Mouse (Mus musculus): Measurements from ENCODE around the gene Cd6. TPM values are rescaled to one million over a fixed set of nuclear protein-coding genes. Genes with fewer than 3 reads are reported as not detected.

Cd6 gene
- polyA plus RNA-seq, 1 experiment from 2014 or later = not detected

DNA sequence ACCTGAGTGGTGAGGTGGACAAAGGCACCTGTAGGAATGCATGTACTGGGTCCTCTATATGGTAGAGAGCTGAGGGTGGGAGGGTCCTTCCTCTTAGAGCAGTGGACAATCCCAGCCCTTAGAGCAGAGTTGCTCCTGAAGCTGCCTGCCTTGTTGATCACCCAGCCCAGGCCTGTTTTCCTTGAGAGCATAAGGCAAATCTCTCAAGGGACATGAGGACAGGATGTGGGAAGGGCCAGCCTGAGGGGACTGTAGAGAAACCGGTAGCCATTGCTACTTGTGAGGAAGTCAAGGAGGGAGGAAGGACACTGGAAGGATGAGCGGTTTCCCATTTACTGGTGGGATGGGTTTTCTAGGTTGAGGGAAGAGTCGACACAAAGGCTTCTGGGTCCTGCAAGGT, 87.3 kb downstream of the Cd6 start:
- no peak for ATAC-seq (replicated peaks; ENCODE audit: insufficient number of reproducible peaks, low FRiP score, low TSS enrichment, low read depth)
- no peak overlapping the region for H3K9ac ChIP-seq (replicated peaks; ENCODE audit: low read length)
- H3K9me3 ChIP-seq (replicated peaks; ENCODE audit: control insufficient read depth, low read length) = no peaks in the 10 kb centered on the region
- no peak for DNase-seq (ENCODE audit: low spot score)
- WGBS = 74% methylated on average over 3 of the region's 3 CpGs
- no peak overlapping the region for H3K4me3 ChIP-seq (ENCODE audit: low read depth, low read length)
- H3K27me3 ChIP-seq (ENCODE audit: control insufficient read depth, insufficient read depth, low read length) = no peaks in the 10 kb centered on the region
- H3K36me3 ChIP-seq (replicated peaks; ENCODE audit: control insufficient read depth, insufficient read depth, low read depth, low read length) = no peaks in the 10 kb centered on the region
- no peak overlapping the region for H3K4me2 ChIP-seq (ENCODE audit: low read depth, low read length)
- no peaks in the 10 kb centered on the region; the same call in 1 of the 2 replicates for H3K4me1 ChIP-seq (ENCODE audit: control insufficient read depth, insufficient read depth, low read length)
- no peak overlapping the region for H3K27ac ChIP-seq (replicated peaks; ENCODE audit: low read depth, low read length)

DNA sequence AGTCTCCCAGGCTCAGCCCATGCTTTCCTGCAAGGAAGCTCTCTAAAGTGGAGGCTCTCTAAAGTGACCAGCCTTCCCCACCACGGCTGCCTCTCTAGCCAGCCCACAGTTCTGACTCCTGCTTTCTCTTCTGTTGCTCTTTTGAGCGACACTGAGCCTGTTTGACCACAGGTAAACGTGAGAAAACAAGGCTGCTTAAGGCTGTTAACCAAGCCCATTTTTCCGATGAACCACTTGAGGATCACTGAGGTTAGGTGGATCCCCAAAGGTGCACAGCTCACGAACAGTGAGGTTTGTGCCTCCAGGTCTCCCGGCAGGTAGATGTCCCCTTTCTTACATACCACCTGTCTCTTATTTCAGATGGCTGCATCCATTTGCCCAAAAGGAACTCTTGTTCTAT, 87.7 kb downstream of the Cd6 start:
- H3K9me3 ChIP-seq (replicated peaks; ENCODE audit: control insufficient read depth, low read length) = no peaks in the 10 kb centered on the region
- H3K27ac ChIP-seq (replicated peaks; ENCODE audit: low read depth, low read length) = no peak overlapping the region
- H3K4me3 ChIP-seq (ENCODE audit: low read depth, low read length) = no peak overlapping the region
- no peak overlapping the region for H3K4me2 ChIP-seq (ENCODE audit: low read depth, low read length)
- no peak for DNase-seq (ENCODE audit: low spot score)
- H3K36me3 ChIP-seq (replicated peaks; ENCODE audit: control insufficient read depth, insufficient read depth, low read depth, low read length) = no peaks in the 10 kb centered on the region
- H3K27me3 ChIP-seq (ENCODE audit: control insufficient read depth, insufficient read depth, low read length) = no peaks in the 10 kb centered on the region
- no peak for ATAC-seq (replicated peaks; ENCODE audit: insufficient number of reproducible peaks, low FRiP score, low TSS enrichment, low read depth)
- H3K9ac ChIP-seq (replicated peaks; ENCODE audit: low read length) = no peak overlapping the region
- 86% methylated on average over 6 of the region's 6 CpGs for WGBS
- no peaks in the 10 kb centered on the region; the same call in 1 of the 2 replicates for H3K4me1 ChIP-seq (ENCODE audit: control insufficient read depth, insufficient read depth, low read length)

DNA sequence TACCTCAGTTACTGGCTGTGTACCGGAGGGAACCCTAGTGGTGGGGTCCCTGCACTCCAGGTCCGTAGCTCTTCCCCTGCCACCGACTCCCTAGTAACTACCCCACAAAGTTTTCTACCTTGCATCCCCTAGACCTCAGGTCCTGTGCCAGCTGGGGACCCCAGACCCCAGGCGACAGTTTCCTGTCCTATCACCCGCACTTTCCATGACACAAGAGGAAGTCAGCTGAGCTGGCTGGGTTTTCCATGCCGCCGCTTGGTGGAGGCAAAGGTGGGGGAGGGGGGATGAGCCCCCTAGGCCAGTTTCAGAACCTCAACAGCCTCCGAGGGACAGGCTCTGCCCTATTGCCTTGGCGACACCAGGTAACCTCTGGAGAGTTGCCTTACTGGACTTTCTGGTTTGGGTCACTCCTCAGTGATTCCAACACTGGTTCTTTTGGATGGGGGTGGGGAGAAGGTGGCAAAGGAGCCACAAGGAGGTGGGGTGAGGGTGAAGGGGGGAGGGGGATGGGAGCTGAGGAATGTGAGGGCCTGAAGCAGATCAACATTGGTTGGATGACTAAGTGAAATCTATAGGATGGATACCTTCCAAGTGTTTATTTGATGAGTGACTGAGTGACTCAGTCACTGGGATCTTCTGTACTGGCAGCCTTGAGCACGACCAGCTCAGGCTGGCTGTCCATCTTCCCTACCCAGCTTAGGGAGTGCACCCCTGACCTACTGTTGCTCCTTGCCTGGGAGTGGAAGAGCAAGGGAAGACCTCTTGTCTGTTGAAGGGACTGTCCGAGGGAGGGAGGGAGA, 89.0 kb downstream of the Cd6 start:
- WGBS = 41% methylated on average over 11 of the region's 11 CpGs
- no peaks in the 10 kb centered on the region for H3K9me3 ChIP-seq (replicated peaks; ENCODE audit: control insufficient read depth, low read length)
- H3K9ac ChIP-seq (replicated peaks; ENCODE audit: low read length) = no peak overlapping the region
- H3K27ac ChIP-seq (replicated peaks; ENCODE audit: low read depth, low read length) = no peak overlapping the region
- no peaks in the 10 kb centered on the region; the same call in 1 of the 2 replicates for H3K4me1 ChIP-seq (ENCODE audit: control insufficient read depth, insufficient read depth, low read length)
- ATAC-seq (replicated peaks; ENCODE audit: insufficient number of reproducible peaks, low FRiP score, low TSS enrichment, low read depth) (no peak), DNase-seq (ENCODE audit: low spot score) (no peak)
- H3K36me3 ChIP-seq (replicated peaks; ENCODE audit: control insufficient read depth, insufficient read depth, low read depth, low read length) = no peaks in the 10 kb centered on the region
- H3K4me3 ChIP-seq (ENCODE audit: low read depth, low read length) = no peak overlapping the region
- no peak overlapping the region for H3K4me2 ChIP-seq (ENCODE audit: low read depth, low read length)
- H3K27me3 ChIP-seq (ENCODE audit: control insufficient read depth, insufficient read depth, low read length) = no peaks in the 10 kb centered on the region

DNA sequence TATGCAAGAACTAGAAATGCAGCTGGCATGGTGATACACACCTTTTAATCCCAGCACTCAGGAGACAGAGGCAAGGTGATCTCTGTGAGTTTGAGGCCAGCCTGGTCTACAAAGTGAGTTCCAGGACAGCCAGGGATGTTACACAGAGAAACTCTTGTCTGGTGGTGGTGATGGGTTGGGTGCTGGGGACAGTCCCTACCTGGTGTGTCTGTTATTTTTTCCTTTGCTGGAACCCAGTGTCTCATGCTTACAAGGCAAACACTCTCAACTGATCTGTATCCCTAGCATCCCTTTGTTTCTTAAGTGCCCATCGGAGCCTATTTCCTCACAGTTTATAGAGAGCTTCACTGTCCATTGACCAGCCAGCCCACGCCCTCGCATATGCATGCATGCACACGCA, 89.9 kb downstream of the Cd6 start:
- ATAC-seq (replicated peaks; ENCODE audit: insufficient number of reproducible peaks, low FRiP score, low TSS enrichment, low read depth) (no peak), DNase-seq (ENCODE audit: low spot score) (no peak)
- H3K27me3 ChIP-seq (ENCODE audit: control insufficient read depth, insufficient read depth, low read length) = no peaks in the 10 kb centered on the region
- no peak overlapping the region for H3K9ac ChIP-seq (replicated peaks; ENCODE audit: low read length)
- H3K4me2 ChIP-seq (ENCODE audit: low read depth, low read length) = no peak overlapping the region
- WGBS = 98% methylated on average over 4 of the region's 4 CpGs
- no peak overlapping the region for H3K27ac ChIP-seq (replicated peaks; ENCODE audit: low read depth, low read length)
- no peaks in the 10 kb centered on the region for H3K9me3 ChIP-seq (replicated peaks; ENCODE audit: control insufficient read depth, low read length)
- H3K4me1 ChIP-seq (ENCODE audit: control insufficient read depth, insufficient read depth, low read length) = no peaks in the 10 kb centered on the region; the same call in 1 of the 2 replicates
- no peak overlapping the region for H3K4me3 ChIP-seq (ENCODE audit: low read depth, low read length)
- no peaks in the 10 kb centered on the region for H3K36me3 ChIP-seq (replicated peaks; ENCODE audit: control insufficient read depth, insufficient read depth, low read depth, low read length)

Other genes with a start within 250 kb of the Cd6 start
- 400 and 408 TPM in 2 replicates for gene Ddb1, start 224.7 kb downstream of the Cd6 start, polyA plus RNA-seq (2014; fragmentation: Nextera tagmentation; extraction: Ambion mirVana)
- gene Tkfc, start 224.4 kb downstream of the Cd6 start, polyA plus RNA-seq (2014; fragmentation: Nextera tagmentation; extraction: Ambion mirVana) = 20.0 and 23.3 TPM in 2 replicates
- gene Vwce, start 195.8 kb downstream of the Cd6 start, polyA plus RNA-seq (2014; fragmentation: Nextera tagmentation; extraction: Ambion mirVana) = 0.73 and 0.96 TPM in 2 replicates
- not detected in 2 replicates for gene Pga5, start 152.0 kb downstream of the Cd6 start, polyA plus RNA-seq (2014; fragmentation: Nextera tagmentation; extraction: Ambion mirVana)
- 26.2 and 31.8 TPM in 2 replicates for gene Vps37c, start 141.3 kb downstream of the Cd6 start, polyA plus RNA-seq (2014; fragmentation: Nextera tagmentation; extraction: Ambion mirVana)
- 0.15 TPM in 1 of 2 replicates, not detected in the other for gene Cd5, start 91.1 kb downstream of the Cd6 start, polyA plus RNA-seq (2014; fragmentation: Nextera tagmentation; extraction: Ambion mirVana)
- 0.24 and 0.67 TPM in 2 replicates for gene Slc15a3, start 9.7 kb upstream of the Cd6 start, polyA plus RNA-seq (2014; fragmentation: Nextera tagmentation; extraction: Ambion mirVana)
- gene Tmem132a, start 39.9 kb upstream of the Cd6 start, polyA plus RNA-seq (2014; fragmentation: Nextera tagmentation; extraction: Ambion mirVana) = 51.5 and 60.8 TPM in 2 replicates
- 64.9 and 67.5 TPM in 2 replicates for gene Tmem109, start 51.9 kb upstream of the Cd6 start, polyA plus RNA-seq (2014; fragmentation: Nextera tagmentation; extraction: Ambion mirVana)
- gene Prpf19, start 65.2 kb upstream of the Cd6 start, polyA plus RNA-seq (2014; fragmentation: Nextera tagmentation; extraction: Ambion mirVana) = 46.7 and 48.4 TPM in 2 replicates
- not detected in 2 replicates for gene Zp1, start 90.6 kb upstream of the Cd6 start, polyA plus RNA-seq (2014; fragmentation: Nextera tagmentation; extraction: Ambion mirVana)
- gene Ptgdr2, start 107.1 kb upstream of the Cd6 start, polyA plus RNA-seq (2014; fragmentation: Nextera tagmentation; extraction: Ambion mirVana) = not detected in 2 replicates
- gene Ccdc86, start 119.2 kb upstream of the Cd6 start, polyA plus RNA-seq (2014; fragmentation: Nextera tagmentation; extraction: Ambion mirVana) = 24.0 and 25.1 TPM in 2 replicates
- gene Ms4a10, start 144.6 kb upstream of the Cd6 start, polyA plus RNA-seq (2014; fragmentation: Nextera tagmentation; extraction: Ambion mirVana) = not detected in 2 replicates
- not detected in 2 replicates for gene Ms4a15, start 163.2 kb upstream of the Cd6 start, polyA plus RNA-seq (2014; fragmentation: Nextera tagmentation; extraction: Ambion mirVana)
- gene Ms4a18, start 188.0 kb upstream of the Cd6 start, polyA plus RNA-seq (2014; fragmentation: Nextera tagmentation; extraction: Ambion mirVana) = not detected in 2 replicates

All from embryonic facial prominence, embryonic 11.5 days (tissue).